Mouse (Mus musculus): Measurements from ENCODE around the gene Ndc1.

DNA sequence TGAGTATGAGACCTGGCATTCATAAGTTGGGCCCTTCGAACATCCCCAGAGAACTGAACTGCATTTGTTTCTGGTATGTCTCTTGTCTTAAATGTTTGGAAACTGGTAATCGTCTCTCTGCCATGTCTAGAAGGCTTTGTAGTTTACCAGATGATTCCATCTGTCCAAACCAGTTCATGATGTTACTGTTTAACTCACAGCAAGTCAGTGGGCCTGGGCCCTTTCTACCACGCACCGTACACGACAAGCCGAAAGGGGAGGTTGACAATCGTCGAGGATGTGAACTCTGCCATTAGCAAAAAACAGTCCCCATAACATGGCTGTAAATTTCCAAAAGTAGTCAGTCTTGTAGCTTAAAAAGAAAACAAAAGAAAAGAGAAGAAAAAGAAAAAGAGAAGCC, 71.2 kb downstream of the Ndc1 start:
- TF ChIP-seq CTCF (IDR thresholded peaks at IDR 0.05; ENCODE audit: low read depth, low read length), result no peak
- TF ChIP-seq POLR2A (IDR thresholded peaks at IDR 0.05; ENCODE audit: insufficient read depth, low read length), result no peak
- TF ChIP-seq EP300 (IDR thresholded peaks at IDR 0.05; ENCODE audit: insufficient read depth, low read depth, low read length), result no peak

All from ES-Bruce4 (cell line).